Mouse (Mus musculus): Measurements from ENCODE around the gene Arvcf. TPM values are rescaled to one million over a fixed set of nuclear protein-coding genes. Genes with fewer than 3 reads are reported as not detected.

Arvcf gene
- polyA plus RNA-seq, 1 experiment from 2014 or later = 115 TPM

GRCm38 (mm10) chr16:18360151-18360805, 12.3 kb downstream of the Arvcf start:
- no peak overlapping the region for H3K9ac ChIP-seq
- H3K4me2 ChIP-seq = no peak overlapping the region
- H3K4me1 ChIP-seq = peaks cover 3% of the 10 kb centered on the region; the same call in 1 of the 2 replicates
- H3K27ac ChIP-seq = no peak overlapping the region
- no peak overlapping the region for H3K4me3 ChIP-seq (replicated peaks)
- no peak for ATAC-seq (ENCODE audit: low FRiP score)
- no peaks in the 10 kb centered on the region for H3K9me3 ChIP-seq
- H3K27me3 ChIP-seq = no peaks in the 10 kb centered on the region
- H3K36me3 ChIP-seq (replicated peaks) = peaks cover 14% of the 10 kb centered on the region
- WGBS = 72% methylated on average over 6 of the region's 6 CpGs

GRCm38 (mm10) chr16:18362948-18363347, 15.0 kb downstream of the Arvcf start:
- H3K4me1 ChIP-seq = peaks cover 3% of the 10 kb centered on the region; the same call in 1 of the 2 replicates
- H3K36me3 ChIP-seq (replicated peaks) = peaks cover 14% of the 10 kb centered on the region
- no peak overlapping the region for H3K4me3 ChIP-seq (replicated peaks)
- ATAC-seq (ENCODE audit: low FRiP score) = no peak
- no peak overlapping the region for H3K27ac ChIP-seq
- H3K9me3 ChIP-seq = no peaks in the 10 kb centered on the region
- no peak overlapping the region for H3K4me2 ChIP-seq
- 90% methylated on average over 8 of the region's 8 CpGs for WGBS
- no peaks in the 10 kb centered on the region for H3K27me3 ChIP-seq
- H3K9ac ChIP-seq = no peak overlapping the region

- no peak for ATAC-seq (ENCODE audit: low FRiP score)
- Histone ChIP-seq H3K9me3 (no peaks in the 10 kb centered on the region), H3K4me1 (no peaks in the 10 kb centered on the region), H3K27me3 (no peaks in the 10 kb centered on the region), H3K27ac (no peak overlapping the region), H3K4me3 (replicated peaks) (no peak overlapping the region), H3K4me2 (no peak overlapping the region), H3K36me3 (replicated peaks) (peaks cover 14% of the 10 kb centered on the region), H3K9ac (no peak overlapping the region)
- 92% methylated on average over 4 of the region's 4 CpGs for WGBS
Observed at GRCm38 (mm10) chr16:18366849-18367248, 18.9 kb downstream of the Arvcf start.

GRCm38 (mm10) chr16:18370197-18370596, 22.2 kb downstream of the Arvcf start:
- H3K4me1 ChIP-seq = peaks cover 5% of the 10 kb centered on the region; the same call in 1 of the 2 replicates
- H3K27me3 ChIP-seq = no peaks in the 10 kb centered on the region
- no peak for ATAC-seq (ENCODE audit: low FRiP score)
- no peaks in the 10 kb centered on the region for H3K36me3 ChIP-seq (replicated peaks)
- H3K4me3 ChIP-seq (replicated peaks) = no peak overlapping the region
- no peak overlapping the region for H3K9ac ChIP-seq
- no peak overlapping the region for H3K4me2 ChIP-seq
- WGBS = 92% methylated on average over 3 of the region's 3 CpGs
- no peak overlapping the region for H3K27ac ChIP-seq
- no peaks in the 10 kb centered on the region for H3K9me3 ChIP-seq

GRCm38 (mm10) chr16:18373632-18374031, 25.6 kb downstream of the Arvcf start:
- no peak for ATAC-seq (ENCODE audit: low FRiP score)
- 93% methylated on average over 4 of the region's 4 CpGs for WGBS
- no peak overlapping the region for H3K9ac ChIP-seq
- no peak overlapping the region for H3K4me3 ChIP-seq (replicated peaks)
- H3K27ac ChIP-seq = no peak overlapping the region
- peaks cover 23% of the 10 kb centered on the region for H3K4me1 ChIP-seq
- no peaks in the 10 kb centered on the region for H3K36me3 ChIP-seq (replicated peaks)
- no peaks in the 10 kb centered on the region for H3K27me3 ChIP-seq
- H3K4me2 ChIP-seq = no peak overlapping the region
- no peaks in the 10 kb centered on the region for H3K9me3 ChIP-seq

- peaks cover 51% of the 10 kb centered on the region for H3K4me1 ChIP-seq
- no peak overlapping the region for H3K27ac ChIP-seq
- H3K4me3 ChIP-seq (replicated peaks) = no peak overlapping the region
- no peak for ATAC-seq (ENCODE audit: low FRiP score)
- H3K36me3 ChIP-seq (replicated peaks) = no peaks in the 10 kb centered on the region
- no peak overlapping the region for H3K9ac ChIP-seq
- no peaks in the 10 kb centered on the region for H3K27me3 ChIP-seq
- H3K9me3 ChIP-seq = no peaks in the 10 kb centered on the region
- H3K4me2 ChIP-seq = no peak overlapping the region
- WGBS = 89% methylated on average over 7 of the region's 7 CpGs
Observed at GRCm38 (mm10) chr16:18376297-18376954, 28.4 kb downstream of the Arvcf start.

GRCm38 (mm10) chr16:18377203-18377602, 29.2 kb downstream of the Arvcf start:
- ATAC-seq (ENCODE audit: low FRiP score) = no peak
- peak overlapping the region; percentile 63; the same call in 1 of the 2 replicates for H3K27ac ChIP-seq
- H3K9ac ChIP-seq = no peak overlapping the region

GRCm38 (mm10) chr16:18378489-18378888, 30.5 kb downstream of the Arvcf start:
- H3K27me3 ChIP-seq = no peaks in the 10 kb centered on the region
- peaks cover 71% of the 10 kb centered on the region for H3K4me1 ChIP-seq
- H3K36me3 ChIP-seq (replicated peaks) = no peaks in the 10 kb centered on the region
- no peaks in the 10 kb centered on the region for H3K9me3 ChIP-seq
- H3K27ac ChIP-seq = peak overlapping the region; percentile 92; the same call in 1 of the 2 replicates
- no peak overlapping the region for H3K9ac ChIP-seq
- WGBS = 55% methylated on average over 1 of the region's 1 CpGs
- H3K4me2 ChIP-seq = no peak overlapping the region
- no peak for ATAC-seq (ENCODE audit: low FRiP score)
- no peak overlapping the region for H3K4me3 ChIP-seq (replicated peaks)

More at GRCm38 (mm10) chr16:18377203-18377602, 29.2 kb downstream of the Arvcf start:
- WGBS = 26% methylated on average over 3 of the region's 3 CpGs
- Histone ChIP-seq H3K9me3 (no peaks in the 10 kb centered on the region), H3K27me3 (no peaks in the 10 kb centered on the region), H3K4me3 (replicated peaks) (no peak overlapping the region), H3K4me2 (no peak overlapping the region), H3K36me3 (replicated peaks) (no peaks in the 10 kb centered on the region), H3K4me1 (peaks cover 58% of the 10 kb centered on the region)

- H3K4me3 ChIP-seq (replicated peaks) = no peak overlapping the region
- 63% methylated on average over 8 of the region's 8 CpGs for WGBS
- H3K9ac ChIP-seq = 0 out of 2 replicates have a peak overlapping the region, but pooled peaks have one; percentile 36
- no peak for ATAC-seq (ENCODE audit: low FRiP score)
- no peaks in the 10 kb centered on the region for H3K27me3 ChIP-seq
- H3K4me2 ChIP-seq = no peak overlapping the region
- H3K27ac ChIP-seq = peak overlapping the region; percentile 92
- H3K4me1 ChIP-seq = peaks cover 79% of the 10 kb centered on the region
- H3K9me3 ChIP-seq = no peaks in the 10 kb centered on the region
- H3K36me3 ChIP-seq (replicated peaks) = no peaks in the 10 kb centered on the region
Observed at GRCm38 (mm10) chr16:18379338-18380001, 31.5 kb downstream of the Arvcf start.

- Histone ChIP-seq H3K4me1 (peaks cover 82% of the 10 kb centered on the region), H3K9ac (peak overlapping the region; percentile 36; the same call in 1 of the 2 replicates), H3K27me3 (no peaks in the 10 kb centered on the region), H3K4me2 (peak overlapping the region; percentile 19), H3K9me3 (no peaks in the 10 kb centered on the region), H3K4me3 (replicated peaks) (no peak overlapping the region), H3K36me3 (replicated peaks) (no peaks in the 10 kb centered on the region), H3K27ac (peak overlapping the region; percentile 92)
- peak; percentile 91 for ATAC-seq (ENCODE audit: low FRiP score)
- WGBS = 7% methylated on average over 6 of the region's 6 CpGs
Observed at GRCm38 (mm10) chr16:18380495-18381063, 32.6 kb downstream of the Arvcf start.

GRCm38 (mm10) chr16:18381621-18382258, 33.8 kb downstream of the Arvcf start:
- 0 out of 2 replicates have a peak overlapping the region, but pooled peaks have one; percentile 6 for H3K4me2 ChIP-seq
- H3K4me1 ChIP-seq = peaks cover 85% of the 10 kb centered on the region
- H3K9me3 ChIP-seq = no peaks in the 10 kb centered on the region
- H3K9ac ChIP-seq = no peak overlapping the region
- H3K27ac ChIP-seq = peak overlapping the region; percentile 92
- WGBS = 32% methylated on average over 6 of the region's 6 CpGs
- H3K4me3 ChIP-seq (replicated peaks) = no peak overlapping the region
- peak; percentile 53 for ATAC-seq (ENCODE audit: low FRiP score)
- no peaks in the 10 kb centered on the region for H3K27me3 ChIP-seq
- H3K36me3 ChIP-seq (replicated peaks) = no peaks in the 10 kb centered on the region
